8 mouse cellular contexts compared by ENCODE assay signal in the genomic region with DNA sequence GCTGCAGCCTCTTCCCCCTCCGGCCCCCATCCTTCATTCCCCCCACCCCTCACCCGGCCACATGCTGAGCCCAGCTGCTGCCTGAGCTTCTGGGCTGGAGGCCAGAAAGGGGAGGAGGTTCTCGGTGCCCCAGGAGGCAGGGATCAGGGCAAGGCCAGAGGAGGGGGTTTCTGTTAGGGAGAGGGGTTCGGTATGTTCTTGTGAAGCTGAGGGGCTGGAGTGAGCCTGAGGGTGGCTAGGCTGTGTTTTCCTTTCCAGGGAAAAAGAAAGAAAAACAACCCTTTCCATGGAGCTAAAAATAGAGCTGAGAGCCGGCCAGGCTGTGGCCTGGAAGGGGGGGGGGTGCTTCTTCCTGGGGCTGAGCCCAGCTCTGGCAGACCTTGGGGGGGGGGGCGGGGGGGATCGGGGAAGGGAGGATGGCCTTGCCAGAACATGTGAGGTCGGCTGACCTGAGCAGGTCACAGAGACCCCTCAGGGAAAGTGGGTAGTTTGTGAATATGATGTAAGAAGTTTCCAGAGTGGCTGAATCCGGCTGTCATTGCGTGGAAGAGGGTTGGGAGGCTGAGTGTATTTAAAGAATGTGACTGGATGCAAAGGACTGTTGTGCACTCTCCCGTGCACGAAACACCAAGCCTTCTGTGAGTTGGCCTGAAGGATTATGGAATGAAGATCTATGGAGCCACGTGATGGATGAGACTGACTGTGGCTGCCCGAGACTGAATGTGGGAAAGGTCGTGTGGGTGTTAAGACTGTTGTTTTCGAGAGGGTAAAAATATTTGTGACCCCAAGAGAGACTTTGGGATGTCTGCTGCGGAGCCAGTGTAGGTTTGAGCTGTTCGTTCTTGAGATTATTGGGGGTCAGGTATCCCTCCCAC. TPM values are rescaled to one million over a fixed set of nuclear protein-coding genes. Genes with fewer than 3 reads are reported as not detected.
DNase-seq lines count a peak whose midpoint lies in the region; ATAC-seq lines count a peak whose summit lies in the region.

No protein-coding gene starts in this region.

- H3K9me3 ChIP-seq in embryonic facial prominence, embryonic 11.5 days (replicated peaks; ENCODE audit: control insufficient read depth, low read length), result no peaks in the 10 kb centered on the region
- H3K9me3 ChIP-seq in heart, embryonic 10.5 days, result no peaks in the 10 kb centered on the region
- no peaks in the 10 kb centered on the region for H3K9me3 ChIP-seq in liver, embryonic 13.5 days (replicated peaks)
- H3K9me3 ChIP-seq in neural tube, embryonic 12.5 days, result no peaks in the 10 kb centered on the region

- WGBS in embryonic facial prominence, embryonic 11.5 days, result 0% methylated on average over 18 of the region's 18 CpGs
- under 1% methylated on average over 16 of the region's 18 CpGs for WGBS in heart, embryonic 10.5 days
- 2% methylated on average over 18 of the region's 18 CpGs for WGBS in liver, embryonic 13.5 days (ENCODE audit: insufficient replicate concordance)
- WGBS in neural tube, embryonic 12.5 days, result under 1% methylated on average over 18 of the region's 18 CpGs

- peaks cover 2% of the 10 kb centered on the region; the same call in 1 of the 2 replicates for H3K4me1 ChIP-seq in embryonic facial prominence, embryonic 11.5 days (ENCODE audit: control insufficient read depth, insufficient read depth, low read length)
- H3K4me1 ChIP-seq in heart, embryonic 10.5 days, result peaks cover 76% of the 10 kb centered on the region
- peaks cover 79% of the 10 kb centered on the region for H3K4me1 ChIP-seq in liver, embryonic 13.5 days (replicated peaks)
- peaks cover 77% of the 10 kb centered on the region for H3K4me1 ChIP-seq in neural tube, embryonic 12.5 days

- H3K27me3 ChIP-seq in embryonic facial prominence, embryonic 11.5 days (ENCODE audit: control insufficient read depth, insufficient read depth, low read length), result no peaks in the 10 kb centered on the region
- no peaks in the 10 kb centered on the region for H3K27me3 ChIP-seq in heart, embryonic 10.5 days (ENCODE audit: insufficient read depth, poor library complexity, severe bottlenecking)
- H3K27me3 ChIP-seq in liver, embryonic 13.5 days, result peaks cover 12% of the 10 kb centered on the region; the same call in 1 of the 2 replicates
- H3K27me3 ChIP-seq in neural tube, embryonic 12.5 days (replicated peaks), result no peaks in the 10 kb centered on the region

- H3K4me3 ChIP-seq in embryonic facial prominence, embryonic 11.5 days (ENCODE audit: low read depth, low read length), result peak overlapping the region; percentile 78
- peak overlapping the region; percentile 82 for H3K4me3 ChIP-seq in heart, embryonic 10.5 days
- H3K4me3 ChIP-seq in liver, embryonic 13.5 days (replicated peaks), result peak overlapping the region; percentile 66
- H3K4me3 ChIP-seq in neural tube, embryonic 12.5 days, result peak overlapping the region; percentile 69

- peak; percentile 83 for DNase-seq in 416B (ENCODE audit: low read depth)
- DNase-seq in adrenal gland, adult 2 months, result peak; percentile 91
- DNase-seq in embryonic facial prominence, embryonic 11.5 days (ENCODE audit: low spot score), result peak; percentile 76
- DNase-seq in heart, embryonic 10.5 days (ENCODE audit: low spot score), result peak; percentile 85
- DNase-seq in kidney, adult 9 months, result peak; percentile 91
- DNase-seq in liver, embryonic 13.5 days, result no peak
- DNase-seq in urinary bladder, postnatal 36 days (ENCODE audit: low spot score in 2 of 2), result peak; percentile 44 to 77

- peak; percentile 11; the same call in 1 of the 2 replicates for ATAC-seq in embryonic facial prominence, embryonic 11.5 days (replicated peaks; ENCODE audit: insufficient number of reproducible peaks, low FRiP score, low TSS enrichment, low read depth)
- ATAC-seq in liver, embryonic 13.5 days (ENCODE audit: low read depth), result no peak
- peak; percentile 35 for ATAC-seq in neural tube, embryonic 12.5 days (ENCODE audit: low FRiP score, low read depth)

- H3K9ac ChIP-seq in embryonic facial prominence, embryonic 11.5 days (replicated peaks; ENCODE audit: low read length), result peak overlapping the region; percentile 96
- peak overlapping the region; percentile 71 for H3K9ac ChIP-seq in liver, embryonic 13.5 days
- peak overlapping the region; percentile 86 for H3K9ac ChIP-seq in neural tube, embryonic 12.5 days

- H3K36me3 ChIP-seq in embryonic facial prominence, embryonic 11.5 days (replicated peaks; ENCODE audit: control insufficient read depth, insufficient read depth, low read depth, low read length), result no peaks in the 10 kb centered on the region
- peaks cover 21% of the 10 kb centered on the region for H3K36me3 ChIP-seq in heart, embryonic 10.5 days
- H3K36me3 ChIP-seq in liver, embryonic 13.5 days, result peaks cover 14% of the 10 kb centered on the region
- H3K36me3 ChIP-seq in neural tube, embryonic 12.5 days, result peaks cover 11% of the 10 kb centered on the region

- H3K4me2 ChIP-seq in embryonic facial prominence, embryonic 11.5 days (ENCODE audit: low read depth, low read length), result peak overlapping the region; percentile 90
- peak overlapping the region; percentile 93 for H3K4me2 ChIP-seq in liver, embryonic 13.5 days
- H3K4me2 ChIP-seq in neural tube, embryonic 12.5 days (replicated peaks), result peak overlapping the region; percentile 85

- H3K27ac ChIP-seq in embryonic facial prominence, embryonic 11.5 days (replicated peaks; ENCODE audit: low read depth, low read length), result peak overlapping the region; percentile 97
- peak overlapping the region; percentile 99 for H3K27ac ChIP-seq in heart, embryonic 10.5 days
- peak overlapping the region; percentile 82 for H3K27ac ChIP-seq in liver, embryonic 13.5 days
- H3K27ac ChIP-seq in neural tube, embryonic 12.5 days, result peak overlapping the region; percentile 96

RNA-seq across cellular contexts. Expression of gene Lzts2, which starts 2.4 kb away (rescaled TPM):
- 100 to 1,000 TPM in 1 of 2 experiments, 10 to 100 TPM in 1; 52.8 to 111 TPM for total RNA-seq in adrenal gland, adult 2 months (2021)
- polyA plus RNA-seq in adrenal gland, adult 2 months (2012; rRNA removed), result 313 and 342 TPM in 2 replicates
- 53.2 and 57.8 TPM in 2 replicates for polyA plus RNA-seq in embryonic facial prominence, embryonic 11.5 days (2014; fragmentation: Nextera tagmentation; extraction: Ambion mirVana)
- polyA plus RNA-seq in heart, embryonic 10.5 days (2016; fragmentation: Nextera tagmentation; extraction: Ambion mirVana), result 47.5 and 61.4 TPM in 2 replicates
- polyA plus RNA-seq in liver, embryonic 13.5 days (2015; fragmentation: Nextera tagmentation; extraction: Ambion mirVana), result 6.9 and 8.3 TPM in 2 replicates
- 68.5 and 70.0 TPM in 2 replicates for polyA plus RNA-seq in neural tube, embryonic 12.5 days (2016; fragmentation: Nextera tagmentation; extraction: Ambion mirVana)

RNA-seq across cellular contexts. Expression of gene Mrpl43, which starts 10.3 kb away (rescaled TPM):
- 10 to 100 TPM; 45.2 to 55.1 TPM for total RNA-seq in adrenal gland, adult 2 months (2021)
- 196 and 208 TPM in 2 replicates for polyA plus RNA-seq in adrenal gland, adult 2 months (2012; rRNA removed)
- 62.9 and 66.8 TPM in 2 replicates for polyA plus RNA-seq in embryonic facial prominence, embryonic 11.5 days (2014; fragmentation: Nextera tagmentation; extraction: Ambion mirVana)
- 63.8 and 66.3 TPM in 2 replicates for polyA plus RNA-seq in heart, embryonic 10.5 days (2016; fragmentation: Nextera tagmentation; extraction: Ambion mirVana)
- 40.2 and 42.4 TPM in 2 replicates for polyA plus RNA-seq in liver, embryonic 13.5 days (2015; fragmentation: Nextera tagmentation; extraction: Ambion mirVana)
- polyA plus RNA-seq in neural tube, embryonic 12.5 days (2016; fragmentation: Nextera tagmentation; extraction: Ambion mirVana), result 82.9 and 83.2 TPM in 2 replicates

RNA-seq across cellular contexts. Expression of gene Twnk, which starts 11.1 kb away (rescaled TPM):
- total RNA-seq in adrenal gland, adult 2 months (2021), result 10 to 100 TPM; 24.7 to 37.1 TPM
- 7.5 and 9.6 TPM in 2 replicates for polyA plus RNA-seq in adrenal gland, adult 2 months (2012; rRNA removed)
- polyA plus RNA-seq in embryonic facial prominence, embryonic 11.5 days (2014; fragmentation: Nextera tagmentation; extraction: Ambion mirVana), result 18.0 and 19.7 TPM in 2 replicates
- 24.4 and 27.0 TPM in 2 replicates for polyA plus RNA-seq in heart, embryonic 10.5 days (2016; fragmentation: Nextera tagmentation; extraction: Ambion mirVana)
- polyA plus RNA-seq in liver, embryonic 13.5 days (2015; fragmentation: Nextera tagmentation; extraction: Ambion mirVana), result 13.2 and 14.3 TPM in 2 replicates
- 21.4 and 22.8 TPM in 2 replicates for polyA plus RNA-seq in neural tube, embryonic 12.5 days (2016; fragmentation: Nextera tagmentation; extraction: Ambion mirVana)

RNA-seq across cellular contexts. Expression of gene Sema4g, which starts 27.7 kb away (rescaled TPM):
- 1 to 10 TPM; 6.3 to 7.7 TPM for total RNA-seq in adrenal gland, adult 2 months (2021)
- 9.4 and 13.4 TPM in 2 replicates for polyA plus RNA-seq in adrenal gland, adult 2 months (2012; rRNA removed)
- polyA plus RNA-seq in embryonic facial prominence, embryonic 11.5 days (2014; fragmentation: Nextera tagmentation; extraction: Ambion mirVana), result 4.5 TPM in 2 replicates
- polyA plus RNA-seq in heart, embryonic 10.5 days (2016; fragmentation: Nextera tagmentation; extraction: Ambion mirVana), result 1.3 and 3.4 TPM in 2 replicates
- 2.2 and 2.5 TPM in 2 replicates for polyA plus RNA-seq in liver, embryonic 13.5 days (2015; fragmentation: Nextera tagmentation; extraction: Ambion mirVana)
- polyA plus RNA-seq in neural tube, embryonic 12.5 days (2016; fragmentation: Nextera tagmentation; extraction: Ambion mirVana), result 10.1 and 10.8 TPM in 2 replicates

RNA-seq across cellular contexts. Expression of gene Pdzd7, which starts 28.9 kb away (rescaled TPM):
- total RNA-seq in adrenal gland, adult 2 months (2021), result under 1 TPM in 1 of 2 experiments, not detected in 1; 0.09 TPM
- polyA plus RNA-seq in adrenal gland, adult 2 months (2012; rRNA removed), result 0.62 and 0.65 TPM in 2 replicates
- polyA plus RNA-seq in embryonic facial prominence, embryonic 11.5 days (2014; fragmentation: Nextera tagmentation; extraction: Ambion mirVana), result 0.21 and 0.41 TPM in 2 replicates
- 0.34 and 0.55 TPM in 2 replicates for polyA plus RNA-seq in heart, embryonic 10.5 days (2016; fragmentation: Nextera tagmentation; extraction: Ambion mirVana)
- polyA plus RNA-seq in liver, embryonic 13.5 days (2015; fragmentation: Nextera tagmentation; extraction: Ambion mirVana), result not detected in 2 replicates
- 0.63 and 0.72 TPM in 2 replicates for polyA plus RNA-seq in neural tube, embryonic 12.5 days (2016; fragmentation: Nextera tagmentation; extraction: Ambion mirVana)
